Mouse (Mus musculus) ES-Bruce4 (cell line): ENCODE data around the gene Gm8104. TPM values are rescaled to one million over a fixed set of nuclear protein-coding genes. Genes with fewer than 3 reads are reported as not detected.

ENCODE experiments used
- polyA plus RNA-seq: library from polyadenylated mRNA; stranded (reverse); fragments of >200 nt; gene quantifications from 2 replicates; pipeline ENCODE4 v1.2.4, GENCODE M21; 2011; ENCODE audit warnings: low read depth; ENCODE audit not compliant: missing spikeins, insufficient read depth, insufficient read length

The Gm8104 gene
- polyA plus RNA-seq, 1 experiment = not detected

Other genes starting within 250 kb of the Gm8104 start
- gene Gm21977, start 247.1 kb upstream of the Gm8104 start, polyA plus RNA-seq = not detected in 2 replicates
- gene Gm8082, start 107.0 kb upstream of the Gm8104 start, polyA plus RNA-seq = not detected in 2 replicates
- gene Gm10376, start 85.0 kb upstream of the Gm8104 start, polyA plus RNA-seq = not detected in 2 replicates
- not detected in 2 replicates for gene Gm8094, start 24.0 kb upstream of the Gm8104 start, polyA plus RNA-seq
- gene Gm7233, start 79.3 kb downstream of the Gm8104 start, polyA plus RNA-seq = not detected in 2 replicates
- not detected in 2 replicates for gene Gm8122, start 134.7 kb downstream of the Gm8104 start, polyA plus RNA-seq
- not detected in 2 replicates for gene Gm8126, start 158.0 kb downstream of the Gm8104 start, polyA plus RNA-seq
- gene Gm9732, start 174.4 kb downstream of the Gm8104 start, polyA plus RNA-seq = 0.60 and 0.82 TPM in 2 replicates
- not detected in 2 replicates for gene Gm8127, start 193.2 kb downstream of the Gm8104 start, polyA plus RNA-seq
- not detected in 2 replicates for gene 1700001F09Rik, start 247.2 kb downstream of the Gm8104 start, polyA plus RNA-seq